Mouse (Mus musculus): ENCODE results near the gene Mtrex. TPM values are rescaled to one million over a fixed set of nuclear protein-coding genes. Genes with fewer than 3 reads are reported as not detected.

The Mtrex gene
- polyA plus RNA-seq, 1 experiment from 2014 or later = 65.0 TPM

DNA sequence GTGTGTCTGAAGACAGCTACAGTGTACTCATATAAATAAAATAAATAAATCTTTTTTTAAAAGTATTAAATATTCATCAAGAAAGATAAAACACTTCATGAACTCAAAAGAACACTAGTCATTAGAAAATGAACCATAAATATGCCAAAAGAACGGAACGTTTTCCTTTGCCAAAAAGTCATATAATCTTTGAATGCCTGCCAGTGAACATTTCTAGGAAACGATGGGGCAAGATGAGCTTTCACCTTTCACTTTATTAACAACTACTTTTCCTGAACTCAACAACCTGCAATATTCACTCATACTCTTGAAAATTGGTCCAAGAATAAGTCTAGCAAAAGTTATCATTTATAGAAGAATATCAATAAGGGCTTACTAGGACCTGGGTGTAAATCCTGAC lies 25.0 kb downstream of the Mtrex start:
- Histone ChIP-seq H3K4me3 (replicated peaks; ENCODE audit: low read length) (no peak overlapping the region), H3K36me3 (replicated peaks; ENCODE audit: control insufficient read depth, insufficient read depth) (peaks cover 89% of the 10 kb centered on the region), H3K27me3 (ENCODE audit: control insufficient read depth, insufficient read depth, low read length) (no peaks in the 10 kb centered on the region), H3K4me2 (replicated peaks) (no peak overlapping the region), H3K27ac (no peak overlapping the region), H3K4me1 (replicated peaks; ENCODE audit: control insufficient read depth, insufficient read depth, low read length) (no peaks in the 10 kb centered on the region), H3K9me3 (ENCODE audit: control insufficient read depth, low read length) (no peaks in the 10 kb centered on the region), H3K9ac (no peak overlapping the region)
- 92% methylated on average over 3 of the region's 3 CpGs for WGBS
- ATAC-seq (ENCODE audit: low FRiP score) = no peak
- no peak for DNase-seq (ENCODE audit: low spot score)

DNA sequence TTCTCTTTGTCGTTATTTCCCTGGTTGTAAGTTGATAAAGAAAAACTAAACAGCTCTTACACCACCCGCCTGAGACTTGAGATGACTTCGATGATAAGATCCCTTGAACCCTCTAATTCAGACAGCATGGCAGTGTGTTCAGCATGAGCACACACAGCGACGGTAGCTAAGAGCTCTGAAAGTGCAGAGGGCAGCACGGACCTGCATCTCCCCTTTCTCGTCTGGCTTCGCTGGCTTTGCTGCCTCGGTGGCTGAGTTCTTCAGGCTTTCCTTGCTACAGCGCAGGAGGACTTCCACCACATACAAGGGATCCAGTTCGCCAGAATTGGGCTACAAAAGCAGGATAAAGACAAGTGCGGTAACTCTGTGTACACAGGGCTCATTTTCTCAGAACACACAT lies 40.0 kb downstream of the Mtrex start:
- Histone ChIP-seq H3K4me2 (replicated peaks) (no peak overlapping the region), H3K27ac (no peak overlapping the region), H3K4me3 (replicated peaks; ENCODE audit: low read length) (no peak overlapping the region), H3K9ac (no peak overlapping the region), H3K9me3 (ENCODE audit: control insufficient read depth, low read length) (no peaks in the 10 kb centered on the region), H3K27me3 (ENCODE audit: control insufficient read depth, insufficient read depth, low read length) (no peaks in the 10 kb centered on the region), H3K4me1 (replicated peaks; ENCODE audit: control insufficient read depth, insufficient read depth, low read length) (no peaks in the 10 kb centered on the region), H3K36me3 (replicated peaks; ENCODE audit: control insufficient read depth, insufficient read depth) (peaks cover 87% of the 10 kb centered on the region)
- DNase-seq (ENCODE audit: low spot score) (no peak), ATAC-seq (ENCODE audit: low FRiP score) (no peak)
- 93% methylated on average over 12 of the region's 12 CpGs for WGBS

DNA sequence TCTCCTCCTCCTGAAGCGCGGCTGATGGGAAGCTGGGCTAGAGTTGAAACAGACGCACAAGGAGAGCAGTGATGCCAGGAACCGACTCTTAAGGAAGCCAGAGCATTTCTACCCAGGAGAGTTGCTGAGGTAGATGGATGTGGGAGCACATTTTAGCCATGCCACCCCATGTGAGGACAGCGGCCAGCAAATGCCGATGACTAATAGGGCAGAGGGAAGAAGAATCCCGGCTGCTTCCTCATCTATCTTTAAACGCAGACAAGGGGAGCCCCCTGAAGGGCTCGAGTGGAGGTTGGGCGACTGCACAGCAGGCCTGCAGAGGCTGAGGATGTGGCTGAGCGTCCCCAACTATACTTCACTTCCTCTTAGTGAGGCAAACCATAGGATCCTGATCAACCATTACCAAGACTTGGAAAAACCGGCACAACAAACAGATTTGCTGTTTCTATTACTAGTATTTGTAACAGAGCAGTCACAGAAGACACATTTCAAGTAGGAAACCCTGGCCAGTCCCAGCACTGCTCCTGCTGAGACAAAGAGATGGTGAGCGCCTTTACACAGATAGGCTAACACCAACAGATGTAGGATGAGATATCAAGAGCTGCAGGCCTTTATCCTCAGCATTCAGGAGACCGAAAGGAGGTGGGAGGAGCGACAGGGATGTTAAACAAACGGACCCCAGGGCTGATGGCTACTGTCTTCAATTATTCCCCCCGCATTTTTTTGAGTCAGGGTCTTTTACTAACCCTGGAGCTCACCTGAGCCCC lies 55.5 kb downstream of the Mtrex start:
- Histone ChIP-seq H3K27me3 (ENCODE audit: control insufficient read depth, insufficient read depth, low read length) (no peaks in the 10 kb centered on the region), H3K27ac (no peak overlapping the region), H3K4me3 (replicated peaks; ENCODE audit: low read length) (no peak overlapping the region), H3K4me2 (replicated peaks) (no peak overlapping the region), H3K36me3 (replicated peaks; ENCODE audit: control insufficient read depth, insufficient read depth) (peaks cover 95% of the 10 kb centered on the region), H3K9ac (no peak overlapping the region), H3K9me3 (ENCODE audit: control insufficient read depth, low read length) (no peaks in the 10 kb centered on the region), H3K4me1 (replicated peaks; ENCODE audit: control insufficient read depth, insufficient read depth, low read length) (no peaks in the 10 kb centered on the region)
- no peak for DNase-seq (ENCODE audit: low spot score)
- no peak for ATAC-seq (ENCODE audit: low FRiP score)
- WGBS = 83% methylated on average over 17 of the region's 17 CpGs

DNA sequence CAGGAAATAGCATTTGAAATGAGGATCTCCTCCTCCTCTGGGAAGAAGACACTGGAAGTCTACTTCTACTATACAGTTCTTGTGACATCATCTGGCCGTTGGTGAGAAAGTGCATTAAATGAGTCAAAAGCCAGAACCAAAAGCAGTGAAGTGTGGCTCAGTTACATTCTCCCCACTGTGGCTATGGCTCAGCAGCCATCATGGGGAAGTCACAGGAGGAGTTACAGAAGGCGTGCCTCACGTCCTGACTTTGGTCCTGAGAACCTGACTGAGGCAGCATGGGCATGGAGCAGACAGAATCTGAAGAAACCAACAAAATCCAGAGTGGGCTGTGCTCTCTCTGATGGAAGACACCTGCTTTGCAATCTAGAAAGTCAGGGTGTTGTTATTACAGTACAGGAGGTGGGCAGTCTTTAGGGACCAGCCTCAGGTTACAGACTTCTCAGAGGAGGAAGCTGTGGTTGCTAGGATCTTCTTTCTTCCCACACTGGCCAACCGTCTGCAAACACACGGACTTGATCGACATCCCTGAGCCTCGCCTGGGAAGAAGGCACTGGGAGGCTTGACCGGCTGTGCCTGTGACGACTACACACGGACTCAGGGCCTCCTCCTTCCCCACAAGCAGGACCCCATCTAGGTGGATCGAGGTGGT lies 57.0 kb downstream of the Mtrex start:
- H3K4me2 ChIP-seq (replicated peaks) = no peak overlapping the region
- H3K36me3 ChIP-seq (replicated peaks; ENCODE audit: control insufficient read depth, insufficient read depth) = peaks cover 95% of the 10 kb centered on the region
- no peaks in the 10 kb centered on the region for H3K4me1 ChIP-seq (replicated peaks; ENCODE audit: control insufficient read depth, insufficient read depth, low read length)
- no peak for DNase-seq (ENCODE audit: low spot score)
- no peak overlapping the region for H3K4me3 ChIP-seq (replicated peaks; ENCODE audit: low read length)
- H3K27me3 ChIP-seq (ENCODE audit: control insufficient read depth, insufficient read depth, low read length) = no peaks in the 10 kb centered on the region
- H3K9me3 ChIP-seq (ENCODE audit: control insufficient read depth, low read length) = no peaks in the 10 kb centered on the region
- no peak for ATAC-seq (ENCODE audit: low FRiP score)
- no peak overlapping the region for H3K27ac ChIP-seq
- H3K9ac ChIP-seq = no peak overlapping the region
- WGBS = 90% methylated on average over 11 of the region's 11 CpGs

DNA sequence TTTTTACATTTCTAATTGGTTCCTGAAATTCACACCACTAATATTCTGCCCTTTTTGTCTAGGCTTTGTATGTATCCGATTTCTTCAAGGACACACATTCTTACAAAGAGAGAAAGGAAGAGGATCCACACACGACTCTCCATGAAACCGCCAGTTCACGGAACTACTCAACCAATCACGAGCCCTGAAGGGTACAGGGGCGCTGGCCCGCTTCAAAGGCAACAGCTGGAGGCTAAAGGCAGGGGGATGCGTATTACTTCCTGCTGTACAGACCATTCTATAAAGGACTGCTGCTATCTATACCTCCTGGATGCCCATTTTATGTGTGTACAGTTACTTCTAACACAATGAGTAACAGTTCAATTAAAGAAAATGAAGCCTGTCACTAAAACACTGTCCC lies 59.8 kb downstream of the Mtrex start:
- H3K4me3 ChIP-seq (replicated peaks; ENCODE audit: low read length) = no peak overlapping the region
- H3K27ac ChIP-seq = no peak overlapping the region
- no peak for DNase-seq (ENCODE audit: low spot score)
- no peaks in the 10 kb centered on the region for H3K9me3 ChIP-seq (ENCODE audit: control insufficient read depth, low read length)
- H3K36me3 ChIP-seq (replicated peaks; ENCODE audit: control insufficient read depth, insufficient read depth) = peaks cover 80% of the 10 kb centered on the region
- no peaks in the 10 kb centered on the region for H3K27me3 ChIP-seq (ENCODE audit: control insufficient read depth, insufficient read depth, low read length)
- no peak for ATAC-seq (ENCODE audit: low FRiP score)
- WGBS = 94% methylated on average over 8 of the region's 8 CpGs
- H3K9ac ChIP-seq = no peak overlapping the region
- no peaks in the 10 kb centered on the region for H3K4me1 ChIP-seq (replicated peaks; ENCODE audit: control insufficient read depth, insufficient read depth, low read length)
- no peak overlapping the region for H3K4me2 ChIP-seq (replicated peaks)

DNA sequence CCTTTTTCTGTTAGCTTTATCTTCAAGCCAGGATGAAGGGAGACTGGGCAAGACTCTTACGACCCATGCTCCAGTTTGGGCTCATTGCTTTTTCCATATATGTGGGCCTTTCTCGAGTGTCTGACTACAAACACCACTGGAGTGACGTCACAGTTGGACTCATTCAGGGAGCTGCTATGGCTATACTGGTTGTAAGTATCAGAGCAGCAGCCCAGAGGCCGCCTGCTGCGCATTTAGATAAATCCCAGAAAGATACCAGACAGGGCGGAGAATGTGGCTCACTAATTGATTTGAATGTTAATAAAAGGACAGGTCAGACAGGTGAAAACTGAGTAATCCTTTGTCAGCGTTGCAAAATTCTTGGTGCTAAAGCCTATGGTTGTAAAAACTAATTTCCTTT lies 60.4 kb downstream of the Mtrex start:
- ATAC-seq (ENCODE audit: low FRiP score) (no peak), DNase-seq (ENCODE audit: low spot score) (no peak)
- Histone ChIP-seq H3K36me3 (replicated peaks; ENCODE audit: control insufficient read depth, insufficient read depth) (peaks cover 74% of the 10 kb centered on the region), H3K9ac (no peak overlapping the region), H3K4me3 (replicated peaks; ENCODE audit: low read length) (no peak overlapping the region), H3K4me2 (replicated peaks) (no peak overlapping the region), H3K4me1 (replicated peaks; ENCODE audit: control insufficient read depth, insufficient read depth, low read length) (no peaks in the 10 kb centered on the region), H3K9me3 (ENCODE audit: control insufficient read depth, low read length) (no peaks in the 10 kb centered on the region), H3K27me3 (ENCODE audit: control insufficient read depth, insufficient read depth, low read length) (no peaks in the 10 kb centered on the region), H3K27ac (no peak overlapping the region)
- 90% methylated on average over 7 of the region's 7 CpGs for WGBS

DNA sequence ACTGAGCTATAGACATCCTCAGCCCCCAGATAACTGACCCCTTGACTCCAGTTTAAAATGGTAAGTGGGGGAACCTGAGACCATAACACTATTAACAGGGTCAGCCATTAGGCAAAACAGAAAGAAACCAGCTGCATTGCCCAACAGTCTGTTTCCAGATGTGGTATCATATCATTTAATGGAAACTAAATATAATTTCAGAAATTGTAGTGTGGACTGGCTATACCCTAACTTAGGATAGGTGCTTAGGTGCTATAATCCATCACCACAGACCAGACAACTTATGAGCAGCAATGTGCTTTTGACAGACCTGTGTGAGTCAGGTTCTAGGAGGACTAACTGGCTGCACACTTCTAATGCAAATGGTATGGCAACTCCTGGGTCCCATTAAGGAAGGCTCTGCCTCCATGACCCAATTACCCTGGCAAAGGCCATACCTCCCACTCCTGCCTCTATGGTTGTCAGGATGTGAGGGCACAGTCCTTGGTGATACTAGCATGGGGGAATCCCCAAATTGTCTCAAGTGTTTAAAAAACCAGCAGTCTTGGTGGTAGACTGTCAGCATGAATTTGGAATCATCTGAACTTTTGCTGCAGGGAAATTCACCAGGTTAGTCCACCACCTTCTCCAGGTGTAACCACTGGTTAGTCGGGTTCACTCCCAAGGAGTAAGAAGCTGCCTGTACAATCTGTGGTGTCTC lies 64.1 kb downstream of the Mtrex start:
- ATAC-seq (ENCODE audit: low FRiP score) = no peak
- Histone ChIP-seq H3K4me3 (replicated peaks; ENCODE audit: low read length) (no peak overlapping the region), H3K4me2 (replicated peaks) (no peak overlapping the region), H3K4me1 (replicated peaks; ENCODE audit: control insufficient read depth, insufficient read depth, low read length) (no peaks in the 10 kb centered on the region), H3K27me3 (ENCODE audit: control insufficient read depth, insufficient read depth, low read length) (no peaks in the 10 kb centered on the region), H3K9ac (no peak overlapping the region), H3K9me3 (ENCODE audit: control insufficient read depth, low read length) (no peaks in the 10 kb centered on the region), H3K36me3 (replicated peaks; ENCODE audit: control insufficient read depth, insufficient read depth) (peaks cover 60% of the 10 kb centered on the region), H3K27ac (no peak overlapping the region)
- DNase-seq (ENCODE audit: low spot score) = no peak
- WGBS = 97% methylated on average over 1 of the region's 1 CpGs

DNA sequence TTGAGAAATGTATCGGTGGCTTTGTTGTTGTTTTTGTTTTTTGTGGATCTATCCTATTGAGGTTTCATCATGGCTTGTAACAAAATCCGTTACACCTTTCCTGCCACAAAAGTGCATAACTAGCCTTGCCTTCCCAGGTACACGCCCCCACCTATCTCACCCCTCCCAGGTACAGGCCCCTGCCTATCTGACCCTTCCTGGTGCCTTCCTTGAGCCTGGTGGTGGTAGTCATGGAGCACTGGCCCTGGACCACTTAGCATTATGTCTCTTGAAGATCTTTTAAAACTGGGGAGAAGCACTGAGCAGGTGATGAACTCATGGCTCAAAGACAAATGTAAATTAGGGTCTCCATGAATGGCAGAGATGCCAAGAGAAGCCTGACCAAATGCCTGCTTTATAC lies 64.9 kb downstream of the Mtrex start:
- DNase-seq (ENCODE audit: low spot score) (no peak), ATAC-seq (ENCODE audit: low FRiP score) (no peak)
- Histone ChIP-seq H3K9me3 (ENCODE audit: control insufficient read depth, low read length) (no peaks in the 10 kb centered on the region), H3K9ac (no peak overlapping the region), H3K4me1 (replicated peaks; ENCODE audit: control insufficient read depth, insufficient read depth, low read length) (no peaks in the 10 kb centered on the region), H3K4me3 (replicated peaks; ENCODE audit: low read length) (no peak overlapping the region), H3K4me2 (replicated peaks) (no peak overlapping the region), H3K27ac (no peak overlapping the region), H3K27me3 (ENCODE audit: control insufficient read depth, insufficient read depth, low read length) (no peaks in the 10 kb centered on the region), H3K36me3 (replicated peaks; ENCODE audit: control insufficient read depth, insufficient read depth) (peaks cover 53% of the 10 kb centered on the region)
- WGBS = 71% methylated on average over 3 of the region's 3 CpGs

DNA sequence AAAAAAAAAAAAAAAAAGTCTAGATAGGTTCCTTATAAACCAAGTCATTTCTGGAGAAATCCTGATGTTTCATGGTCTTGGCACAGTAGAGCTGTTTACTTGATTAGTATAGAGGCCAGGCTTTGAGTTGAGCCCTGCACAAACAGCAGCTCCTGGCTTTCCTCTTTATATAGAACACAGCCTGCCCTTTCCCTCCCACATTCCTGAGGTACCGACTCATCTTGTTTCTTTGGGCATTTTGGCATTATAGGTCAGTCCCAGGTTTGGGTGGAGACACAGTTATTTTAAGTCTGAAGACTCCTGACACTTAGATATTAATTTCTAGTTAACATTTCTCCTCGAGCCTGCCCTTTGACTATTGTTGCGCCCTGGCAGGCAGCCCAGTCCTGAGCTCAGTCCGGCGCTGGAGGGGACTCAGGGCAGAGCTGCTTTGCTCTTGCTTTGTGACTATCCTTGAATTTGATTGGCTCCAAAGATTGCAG lies 65.3 kb downstream of the Mtrex start:
- WGBS = 58% methylated on average over 5 of the region's 5 CpGs
- Histone ChIP-seq H3K9ac (no peak overlapping the region), H3K4me1 (replicated peaks; ENCODE audit: control insufficient read depth, insufficient read depth, low read length) (no peaks in the 10 kb centered on the region), H3K27me3 (ENCODE audit: control insufficient read depth, insufficient read depth, low read length) (no peaks in the 10 kb centered on the region), H3K4me2 (replicated peaks) (no peak overlapping the region), H3K27ac (no peak overlapping the region), H3K4me3 (replicated peaks; ENCODE audit: low read length) (no peak overlapping the region), H3K36me3 (replicated peaks; ENCODE audit: control insufficient read depth, insufficient read depth) (peaks cover 53% of the 10 kb centered on the region), H3K9me3 (ENCODE audit: control insufficient read depth, low read length) (no peaks in the 10 kb centered on the region)
- no peak for DNase-seq (ENCODE audit: low spot score)
- peak; percentile 51; the same call in 1 of the 2 replicates for ATAC-seq (ENCODE audit: low FRiP score)
